Mouse (Mus musculus) liver, embryonic 14.5 days (tissue): ENCODE data around the gene 9430015G10Rik. TPM values are rescaled to one million over a fixed set of nuclear protein-coding genes. Genes with fewer than 3 reads are reported as not detected.

ENCODE experiments used
- ATAC-seq: fragments of 200-750 bp; cut with Nextera tagmentation; 2 replicates; pipeline ENCODE4 v1.8.0; 2017; ENCODE audit warnings: moderate number of reproducible peaks, mild to moderate bottlenecking, moderate library complexity; ENCODE audit not compliant: insufficient read depth
- DNase-seq, 3 experiments: peaks; one replicate each; pipeline ENCODE4 v3.0.0-alpha.2; 2012 to 2013; ENCODE audit warnings: low read depth in 3 of 3, low spot score in 3 of 3
- H3K27ac ChIP-seq: fragments of 300-500 bp; sonication (generic); 2 replicates; pipeline ENCODE4 v1.5.1; 2014; ENCODE audit warnings: moderate library complexity, mild to moderate bottlenecking, control low read depth, inconsistent platforms
- H3K27me3 ChIP-seq: fragments of 300-500 bp; sonication (generic); 2 replicates; pipeline ENCODE4 v1.6.1; 2014; ENCODE audit warnings: mild to moderate bottlenecking, low read length, moderate library complexity; ENCODE audit not compliant: control insufficient read depth, insufficient read depth
- H3K36me3 ChIP-seq: fragments of 300-500 bp; sonication (generic); replicated peaks from 2 replicates; pipeline ENCODE4 v1.6.1; 2014; ENCODE audit warnings: low read depth; ENCODE audit not compliant: control insufficient read depth, insufficient read depth
- H3K4me1 ChIP-seq, 2 experiments: fragments of 200-500 bp in 1 of 2; fragments of 300-500 bp in 1 of 2; sonication (generic) in 1 of 2; replicated peaks; 2 replicates each; pipeline ENCODE4 v1.6.1; 2012 to 2014; ENCODE audit warnings: antibody characterized with exemption in 1 of 2, inconsistent platforms in 1 of 2, low read length in 1 of 2; ENCODE audit not compliant: control insufficient read depth in 2 of 2, insufficient read depth in 2 of 2
- H3K4me2 ChIP-seq: fragments of 300-500 bp; sonication (generic); 2 replicates; pipeline ENCODE4 v1.6.1; 2014; ENCODE audit warnings: low read depth, mild to moderate bottlenecking, control low read depth, moderate library complexity
- H3K4me3 ChIP-seq, 2 experiments: fragments of 200-500 bp in 1 of 2; fragments of 300-500 bp in 1 of 2; sonication (generic) in 1 of 2; 2 replicates each; pipeline ENCODE4 v1.5.1; 2012 to 2014; ENCODE audit warnings: low read depth in 2 of 2, low read length in 2 of 2, mild to moderate bottlenecking in 2 of 2, control low read depth in 1 of 2, inconsistent platforms in 1 of 2, moderate library complexity in 1 of 2; ENCODE audit not compliant: insufficient read depth in 1 of 2
- H3K9ac ChIP-seq: fragments of 300-500 bp; sonication (generic); replicated peaks from 2 replicates; pipeline ENCODE4 v1.6.1; 2014; ENCODE audit warnings: mild to moderate bottlenecking, control low read depth, moderate library complexity
- H3K9me3 ChIP-seq: fragments of 300-500 bp; sonication (generic); 2 replicates; pipeline ENCODE4 v1.6.1; 2016; ENCODE audit warnings: low read length, mixed read lengths; ENCODE audit not compliant: control insufficient read depth
- CTCF ChIP-seq: IDR thresholded peaks from 2 replicates; pipeline ENCODE4 v1.5.1; 2016; ENCODE audit warnings: antibody characterized with exemption, low read depth, control low read depth
- EP300 ChIP-seq: IDR thresholded peaks from 2 replicates; pipeline ENCODE4 v1.6.1; 2016; ENCODE audit warnings: antibody characterized with exemption, low read depth
- WGBS: fragments of 180-500 bp; shearing (Covaris S2); extraction: QIAGEN DNeasy Blood & Tissue Kit; methylation state at CpG from one replicate; pipeline ENCODE4 v1.1.7; 2014; ENCODE audit not compliant: insufficient replicate concordance; 5-methylcytosine and 5-hydroxymethylcytosine counted together
- polyA plus RNA-seq, 2 experiments: library from polyadenylated mRNA; depleted of rRNA in 1 of 2; stranded (reverse) in 1 of 2; unstranded in 1 of 2; fragments of >200 nt; fragmentation: Nextera tagmentation in 1 of 2; extraction: Ambion mirVana in 1 of 2; gene quantifications; 2 replicates each; pipeline versions ENCODE4 v1.2.1 to v1.2.3; 2012 to 2014

9430015G10Rik gene
- polyA plus RNA-seq (2012; rRNA removed): 15.6 and 16.4 TPM in 2 replicates
- polyA plus RNA-seq (2014; fragmentation: Nextera tagmentation; extraction: Ambion mirVana): 8.7 and 10.5 TPM in 2 replicates

DNA sequence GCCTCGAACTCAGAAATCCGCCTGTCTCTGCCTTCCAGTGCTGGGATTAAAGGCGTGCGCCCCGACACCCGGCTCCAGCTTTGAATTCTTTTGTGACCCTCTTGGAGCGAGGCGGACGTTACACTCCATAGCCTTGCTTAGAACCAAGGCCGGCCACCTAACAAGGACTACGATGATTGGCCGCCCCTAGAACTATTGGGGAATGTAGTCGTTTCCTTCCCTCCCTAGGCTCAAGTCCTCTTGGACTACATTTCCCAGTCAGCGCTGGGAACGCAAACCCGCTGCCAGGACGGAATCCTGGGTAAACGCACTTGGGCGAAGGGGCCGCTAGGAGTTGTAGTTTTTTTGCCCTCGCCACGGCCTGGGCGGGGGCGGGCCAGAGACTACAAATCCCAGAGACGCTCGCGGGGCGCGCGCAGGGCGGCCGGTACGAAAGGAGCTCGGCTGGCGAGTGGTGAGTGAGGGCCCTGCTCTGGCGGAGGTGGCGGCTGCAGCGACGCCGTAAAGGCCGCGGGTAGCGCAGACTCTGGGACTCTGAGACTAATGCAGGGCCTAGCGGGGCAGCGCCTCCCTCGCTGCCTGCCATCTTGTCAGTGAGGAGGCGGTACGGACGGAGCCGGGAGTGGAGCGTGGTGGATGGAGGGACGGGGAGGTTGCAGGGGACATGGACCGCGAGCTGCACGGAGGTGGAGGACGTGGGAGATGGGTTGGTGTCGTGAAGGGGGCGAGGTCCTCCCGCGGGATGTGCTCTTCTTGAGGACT, at the start of gene 9430015G10Rik:
Gene 9430015G10Rik, plus strand, starts transcription at position 413 of the 762 bp plus-strand sequence.
- Histone ChIP-seq H3K27ac (peak within 1 kb of the TSS; percentile 73), H3K4me2 (peak within 1 kb of the TSS; percentile 92), H3K27me3 (no peaks in the 10 kb centered on the region), H3K36me3 (peaks cover 3% of the 10 kb centered on the region; the same call in 1 of the 2 replicates), H3K9ac (peak within 1 kb of the TSS; percentile 84), H3K4me1 (peaks cover 6 to 16% of the 10 kb centered on the region in 2 experiments; a peak in 3 of 4 replicates), H3K9me3 (no peaks in the 10 kb centered on the region), H3K4me3 (peak within 1 kb of the TSS; percentile 78 to 82)
- ATAC-seq (peak; percentile 97), DNase-seq (peak; percentile 99)
- TF ChIP-seq CTCF: peak; percentile 40
- TF ChIP-seq EP300: no peak
- WGBS: under 1% methylated on average over 60 of the region's 60 CpGs

DNA sequence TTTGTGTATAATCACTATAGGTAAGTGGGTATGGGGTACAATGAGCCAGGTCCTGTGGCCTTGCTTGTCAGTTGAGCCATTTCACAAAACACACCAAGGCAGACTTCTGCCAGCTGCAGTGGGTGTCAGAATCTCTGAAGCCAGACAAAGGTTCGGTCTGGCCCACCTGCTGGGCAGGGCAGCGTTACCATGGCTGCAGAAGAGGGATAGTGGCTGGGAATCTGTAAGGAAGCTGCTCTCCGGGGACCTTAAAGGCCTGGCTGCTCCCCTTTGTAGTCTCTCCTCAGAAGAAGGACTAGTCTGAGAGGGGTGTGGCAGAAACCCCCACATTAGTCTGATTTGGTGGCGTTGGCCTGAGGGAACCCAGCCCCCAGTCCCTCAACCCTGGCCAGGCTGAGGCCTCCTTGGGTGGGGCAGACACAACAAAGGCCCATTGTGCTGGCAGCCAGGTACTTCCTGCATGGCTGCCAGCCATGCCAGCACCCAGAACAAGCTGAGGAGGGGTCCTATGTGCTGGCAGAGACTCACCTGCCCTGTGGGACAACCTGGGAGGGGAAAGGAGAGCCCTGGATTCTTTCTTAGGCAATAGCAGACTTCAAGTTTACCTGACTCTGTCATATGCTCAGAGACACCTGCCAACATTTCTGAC, 45.8 kb upstream of the 9430015G10Rik start:
- Histone ChIP-seq H3K4me1 (peaks cover 0 to 5% of the 10 kb centered on the region in 2 experiments; a peak in 2 of 4 replicates), H3K4me2 (no peak overlapping the region), H3K27ac (no peak overlapping the region), H3K9ac (no peak overlapping the region), H3K4me3 (no peak overlapping the region), H3K27me3 (no peaks in the 10 kb centered on the region), H3K36me3 (no peaks in the 10 kb centered on the region), H3K9me3 (no peaks in the 10 kb centered on the region)
- DNase-seq (no peak), ATAC-seq (no peak)
- 34% methylated on average over 4 of the region's 4 CpGs for WGBS
- TF ChIP-seq EP300 (no peak), CTCF (no peak)

DNA sequence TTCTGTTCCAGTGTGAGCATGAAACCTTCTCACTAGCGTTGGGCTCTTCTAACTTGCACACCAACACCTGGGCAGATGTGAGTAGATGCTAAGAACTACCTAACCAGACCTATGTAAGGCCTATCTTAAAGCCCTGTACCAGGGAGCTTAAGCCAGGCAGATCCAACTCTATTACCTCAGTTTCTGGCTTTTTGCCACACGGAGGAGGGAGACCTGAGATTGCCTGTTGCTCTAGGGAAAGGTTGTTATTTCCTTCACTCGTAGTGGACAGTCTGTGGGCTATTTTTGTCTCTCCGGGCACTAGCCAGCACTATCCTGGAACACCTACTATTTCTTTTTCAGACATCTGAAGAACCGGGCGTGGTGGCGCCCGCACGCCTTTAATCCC, 45.3 kb upstream of the 9430015G10Rik start:
- H3K36me3 ChIP-seq: no peaks in the 10 kb centered on the region
- no peaks in the 10 kb centered on the region for H3K9me3 ChIP-seq
- H3K9ac ChIP-seq: no peak overlapping the region
- no peak for TF ChIP-seq EP300
- no peak for TF ChIP-seq CTCF
- WGBS: 70% methylated on average over 9 of the region's 9 CpGs
- no peak overlapping the region for H3K4me2 ChIP-seq
- H3K27ac ChIP-seq: no peak overlapping the region
- no peak overlapping the region for H3K4me3 ChIP-seq
- DNase-seq (no peak), ATAC-seq (no peak)
- peaks cover 0 to 5% of the 10 kb centered on the region in 2 experiments; a peak in 2 of 4 replicates for H3K4me1 ChIP-seq
- no peaks in the 10 kb centered on the region for H3K27me3 ChIP-seq

DNA sequence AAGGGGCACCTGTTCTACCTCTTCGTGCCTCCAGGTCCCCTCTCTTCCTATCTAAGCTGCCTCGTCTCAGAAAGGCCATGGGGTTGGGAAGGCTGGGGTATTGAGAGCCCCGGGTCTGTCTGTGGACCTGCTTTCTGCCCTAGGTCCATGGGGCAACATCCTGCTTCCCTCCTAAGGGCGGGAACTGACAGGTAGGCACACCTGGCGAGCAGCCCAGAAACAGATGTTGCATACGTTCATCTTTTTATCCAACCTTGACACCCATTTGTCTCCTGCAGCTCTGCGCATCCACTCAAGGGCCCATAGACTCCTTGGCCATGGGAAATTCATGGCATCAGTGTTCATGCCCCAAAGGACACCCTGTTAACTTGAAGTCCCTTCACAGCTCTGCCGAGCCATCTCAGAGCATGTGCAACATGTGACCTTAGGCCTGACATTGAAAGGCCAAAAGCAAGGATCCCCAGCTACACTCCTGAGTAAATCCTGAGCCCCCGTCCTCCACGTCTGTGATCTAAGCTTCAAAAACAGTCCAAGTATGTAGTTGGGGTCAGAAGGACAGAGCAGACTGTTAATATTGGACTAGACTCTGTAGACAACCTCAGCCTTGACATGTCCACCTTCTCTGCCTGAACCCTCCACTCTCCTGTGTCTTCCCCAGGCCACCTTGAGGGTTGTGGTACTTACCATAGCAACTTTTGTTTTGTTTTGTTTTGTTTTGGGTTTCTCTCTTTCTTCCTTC, 44.5 kb upstream of the 9430015G10Rik start:
- H3K4me1 ChIP-seq: peaks cover 0 to 5% of the 10 kb centered on the region in 2 experiments; a peak in 2 of 4 replicates
- H3K4me2 ChIP-seq: no peak overlapping the region
- no peak overlapping the region for H3K9ac ChIP-seq
- no peaks in the 10 kb centered on the region for H3K36me3 ChIP-seq
- no peaks in the 10 kb centered on the region for H3K27me3 ChIP-seq
- H3K4me3 ChIP-seq: no peak overlapping the region
- no peaks in the 10 kb centered on the region for H3K9me3 ChIP-seq
- TF ChIP-seq CTCF (no peak), EP300 (no peak)
- no peak for DNase-seq
- WGBS: 66% methylated on average over 10 of the region's 10 CpGs
- H3K27ac ChIP-seq: no peak overlapping the region
- no peak for ATAC-seq
